Mouse (Mus musculus) thymus, adult 2 months (tissue): ENCODE data around the gene Manba. TPM values are rescaled to one million over a fixed set of nuclear protein-coding genes. Genes with fewer than 3 reads are reported as not detected.
A peak's percentile ranks its signal among the peaks of the same experiment; 100 is the strongest.
"Not testable (repeated sequence)": the region's sequence is repeated elsewhere in the genome, so short reads cannot be mapped to it uniquely, and the experiment has no call there.

Source experiments
- DNase-seq: peaks from one replicate; pipeline ENCODE4 v3.0.0; 2021
- H3K27ac ChIP-seq: fragments of 200-500 bp; 2 replicates; pipeline ENCODE4 v1.5.1; 2012; ENCODE audit warnings: low read length, control low read depth; ENCODE audit not compliant: control insufficient read depth, insufficient read depth
- H3K27me3 ChIP-seq: fragments of 200-500 bp; 2 replicates; pipeline ENCODE4 v1.6.1; 2012; ENCODE audit warnings: mild to moderate bottlenecking, low read length, moderate library complexity, mixed read lengths; ENCODE audit not compliant: control insufficient read depth, insufficient read depth
- H3K36me3 ChIP-seq: fragments of 200-500 bp; 2 replicates; pipeline ENCODE4 v1.6.1; 2012; ENCODE audit warnings: mild to moderate bottlenecking, low read length, moderate library complexity; ENCODE audit not compliant: control insufficient read depth, insufficient read depth
- H3K4me1 ChIP-seq: fragments of 200-500 bp; replicated peaks from 2 replicates; pipeline ENCODE4 v1.6.1; 2012; ENCODE audit warnings: low read length; ENCODE audit not compliant: control insufficient read depth, insufficient read depth
- H3K4me3 ChIP-seq: fragments of 200-500 bp; 2 replicates; pipeline ENCODE4 v1.5.1; 2012; ENCODE audit warnings: mild to moderate bottlenecking, low read length, control low read depth, moderate library complexity; ENCODE audit not compliant: control insufficient read depth, insufficient read depth
- CTCF ChIP-seq: fragments of 200-500 bp; IDR thresholded peaks from 2 replicates; pipeline ENCODE4 v1.5.1; 2012; ENCODE audit warnings: mild to moderate bottlenecking, control low read depth, low read length, moderate library complexity, borderline replicate concordance; ENCODE audit not compliant: control insufficient read depth, poor library complexity, insufficient read depth; ENCODE audit errors: extremely low read depth
- POLR2A ChIP-seq: fragments of 200-500 bp; IDR thresholded peaks from 2 replicates; pipeline ENCODE4 v1.6.1; 2012; ENCODE audit warnings: mild to moderate bottlenecking, low read length, control low read depth, moderate library complexity; ENCODE audit not compliant: control insufficient read depth, poor library complexity, insufficient read depth; ENCODE audit errors: extremely low read depth
- WGBS: fragments of 180-500 bp; shearing (Covaris S2); methylation state at CpG from one replicate; pipeline ENCODE4 v1.1.7; 2018; 5-methylcytosine and 5-hydroxymethylcytosine counted together
- polyA plus RNA-seq: library from polyadenylated mRNA; depleted of rRNA; stranded (reverse); fragments of >200 nt; gene quantifications from 2 replicates; pipeline ENCODE4 v1.2.3, GENCODE M21; 2012

Gene Manba
- polyA plus RNA-seq, 1 experiment, result 7.2 TPM

DNA sequence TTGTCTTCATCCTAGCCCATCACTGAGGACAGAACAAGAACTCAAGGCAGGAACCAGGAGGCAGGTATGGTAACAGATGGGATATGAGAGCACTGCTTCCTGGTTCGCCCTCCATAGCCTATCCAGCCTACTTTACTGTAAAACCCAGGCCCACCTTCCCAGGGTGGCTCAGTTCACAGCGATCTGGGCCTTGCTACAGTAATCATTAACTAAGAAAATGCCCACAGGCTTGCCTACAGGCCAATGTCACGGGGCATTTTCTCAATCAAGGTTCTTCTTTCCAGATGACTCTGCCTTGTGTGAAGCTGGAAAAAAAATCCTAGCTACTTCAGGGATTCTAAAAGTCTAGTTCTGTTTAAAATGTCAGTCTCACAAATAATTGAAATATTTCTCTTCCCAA is 3.8 kb upstream of the Manba start:
- DNase-seq, result no peak
- H3K27ac ChIP-seq, result no peak overlapping the region
- TF ChIP-seq POLR2A, result no peak
- TF ChIP-seq CTCF, result no peak
- peaks cover 5% of the 10 kb centered on the region for H3K4me1 ChIP-seq
- no peaks in the 10 kb centered on the region for H3K36me3 ChIP-seq
- 94% methylated on average over 3 of the region's 3 CpGs for WGBS
- H3K27me3 ChIP-seq, result no peaks in the 10 kb centered on the region
- H3K4me3 ChIP-seq, result no peak overlapping the region

DNA sequence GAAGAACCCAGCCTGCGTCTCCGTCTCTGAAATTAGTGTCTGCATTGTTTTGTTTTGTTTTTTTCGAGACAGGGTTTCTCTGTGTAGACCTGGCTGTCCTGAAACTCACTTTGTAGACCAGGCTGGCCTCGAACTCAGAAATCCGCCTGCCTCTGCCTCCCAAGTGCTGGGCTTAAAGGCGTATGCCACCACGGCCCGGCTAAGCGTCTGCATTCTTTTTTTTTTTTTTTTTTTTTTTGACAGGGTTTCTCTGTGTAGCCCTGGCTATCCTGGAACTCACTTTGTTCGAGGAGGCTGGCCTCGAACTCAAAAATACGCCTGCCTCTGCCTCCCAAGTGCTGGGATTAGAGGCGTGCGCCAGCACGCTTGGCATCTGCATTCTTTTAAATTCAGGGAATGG is 761 bp upstream of the Manba start:
- H3K4me1 ChIP-seq, DNase-seq, H3K36me3 ChIP-seq, H3K27me3 ChIP-seq, H3K4me3 ChIP-seq, H3K27ac ChIP-seq: not testable (repeated sequence)
- 94% methylated on average over 15 of the region's 15 CpGs for WGBS

DNA sequence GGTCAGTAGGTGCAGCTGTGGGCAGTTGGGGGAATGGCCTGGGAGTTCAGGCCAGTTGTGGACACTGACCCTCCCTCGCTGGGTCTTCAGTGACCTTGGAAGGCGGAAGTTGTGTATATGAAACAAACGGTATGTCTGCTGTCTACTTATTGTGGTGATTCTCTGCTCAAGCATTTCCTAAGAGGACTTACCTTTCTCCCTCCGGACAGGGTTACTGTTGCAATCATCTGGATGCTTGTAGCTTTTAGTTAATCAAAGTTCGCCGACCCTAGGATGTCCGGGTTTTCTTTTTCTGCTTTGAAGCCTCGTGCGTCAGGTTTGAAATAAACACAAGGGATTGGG is 460 bp downstream of the Manba start:
- DNase-seq, result no peak
- Histone ChIP-seq H3K27me3 (no peaks in the 10 kb centered on the region), H3K27ac (no peak overlapping the region), H3K36me3 (no peaks in the 10 kb centered on the region), H3K4me3 (peak overlapping the region; percentile 99), H3K4me1 (peaks cover 5% of the 10 kb centered on the region)
- TF ChIP-seq CTCF, result no peak
- TF ChIP-seq POLR2A, result no peak
- WGBS, result 1% methylated on average over 9 of the region's 9 CpGs

DNA sequence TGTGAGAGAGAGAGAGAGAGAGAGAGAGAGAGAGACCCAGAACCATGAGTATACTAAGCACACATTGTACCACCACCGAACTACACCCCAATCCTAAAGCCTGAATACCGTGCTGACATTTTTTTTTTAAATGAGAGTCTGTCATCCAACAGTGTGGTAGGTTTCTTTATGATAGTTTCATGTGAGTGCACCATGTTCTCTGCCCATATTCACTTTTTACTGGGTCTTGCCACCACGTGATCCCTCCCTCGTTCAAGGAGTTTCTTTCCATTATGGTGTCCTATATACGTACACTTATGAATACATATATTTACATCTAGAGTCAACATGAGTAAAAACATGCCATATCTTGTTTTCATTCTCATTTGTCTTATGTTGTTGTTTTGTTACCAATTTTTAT is 940 bp downstream of the Manba start:
- H3K27ac ChIP-seq, result no peak overlapping the region

DNA sequence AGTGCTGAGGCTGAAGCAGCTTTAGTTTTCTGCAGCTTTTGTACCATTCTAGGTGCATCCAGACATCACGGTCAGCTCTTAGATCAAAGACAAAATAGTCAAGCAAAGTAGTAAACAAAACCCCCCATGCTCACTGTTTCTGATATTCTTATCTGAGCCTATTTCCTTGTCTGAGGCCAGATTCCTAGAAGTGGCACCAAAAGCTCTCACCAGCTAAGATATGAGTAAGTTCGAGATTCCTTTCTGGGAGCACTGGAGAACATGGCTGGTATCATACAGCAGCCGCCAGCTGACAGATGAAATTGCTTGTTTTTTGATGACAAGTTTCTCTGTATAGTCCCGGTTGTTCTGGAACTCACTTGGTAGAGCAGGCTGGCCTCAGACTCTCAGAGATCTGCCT is 2.4 kb downstream of the Manba start:
- Histone ChIP-seq H3K4me1 (peaks cover 5% of the 10 kb centered on the region), H3K27ac (no peak overlapping the region), H3K36me3 (no peaks in the 10 kb centered on the region), H3K27me3 (no peaks in the 10 kb centered on the region), H3K4me3 (no peak overlapping the region)
- TF ChIP-seq CTCF (no peak), POLR2A (no peak)
- WGBS, result 96% methylated on average over 4 of the region's 4 CpGs
- DNase-seq, result no peak

More for the DNA sequence above, 940 bp downstream of the Manba start:
- Histone ChIP-seq H3K4me1 (peaks cover 5% of the 10 kb centered on the region), H3K36me3 (no peaks in the 10 kb centered on the region), H3K4me3 (peak overlapping the region; percentile 99; the same call in 1 of the 2 replicates), H3K27me3 (no peaks in the 10 kb centered on the region)
- no peak for TF ChIP-seq POLR2A
- no peak for TF ChIP-seq CTCF
- DNase-seq, result no peak
- WGBS, result 40% methylated on average over 5 of the region's 5 CpGs

DNA sequence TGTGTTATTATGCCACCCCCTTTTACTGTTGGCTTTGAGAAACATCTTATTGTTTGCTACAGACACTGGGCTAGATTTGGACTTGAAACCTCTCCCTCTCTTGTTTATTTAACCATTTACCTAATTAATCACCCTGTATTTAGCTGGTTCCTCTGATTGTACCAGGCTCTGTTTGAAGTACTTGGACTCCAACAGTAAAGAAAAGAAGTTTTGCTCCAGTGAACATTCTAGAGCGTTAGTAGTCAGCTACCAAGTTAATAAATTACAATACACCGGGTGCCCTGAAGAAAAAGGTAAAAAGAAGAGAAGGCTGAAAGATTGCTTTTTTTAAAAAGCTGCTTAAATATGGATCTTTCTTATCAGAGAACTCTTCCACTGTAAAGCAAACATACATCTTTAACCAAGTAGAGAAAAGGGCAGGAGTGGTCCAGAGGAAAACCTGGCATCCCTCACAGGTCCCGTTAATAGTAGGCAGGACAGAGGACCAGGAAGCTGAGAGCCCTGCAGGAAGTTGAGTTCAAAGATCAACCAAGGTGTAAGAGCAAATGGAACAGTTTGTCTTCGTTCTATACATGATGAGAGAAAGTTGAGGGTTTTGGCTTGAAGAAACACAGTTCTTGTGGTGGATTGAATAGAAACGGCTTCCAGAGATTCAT is 4.6 kb downstream of the Manba start:
- no peak for DNase-seq
- WGBS, result 95% methylated on average over 5 of the region's 5 CpGs

DNA sequence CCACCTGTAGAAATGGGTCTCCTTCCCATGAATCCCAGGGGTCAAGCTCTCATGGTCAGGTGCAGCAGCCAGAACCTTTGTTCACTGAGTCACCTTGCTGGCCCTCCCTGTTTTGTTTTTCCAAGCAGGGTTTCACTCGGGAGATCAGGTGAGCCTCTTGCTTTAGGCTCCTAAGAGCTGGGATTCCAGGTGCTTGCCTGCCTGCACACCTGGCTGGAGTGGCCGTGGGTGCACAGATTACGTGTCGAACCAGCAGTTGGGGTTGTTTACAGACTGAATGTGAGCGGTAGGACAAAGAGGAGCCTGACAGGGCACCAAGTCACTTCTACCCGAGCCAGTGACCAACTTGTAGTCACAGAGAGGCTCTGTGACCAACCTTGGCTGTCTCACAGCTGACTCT is 5.7 kb downstream of the Manba start:
- TF ChIP-seq CTCF (no peak), POLR2A (no peak)
- H3K36me3 ChIP-seq, result no peaks in the 10 kb centered on the region
- no peak for DNase-seq
- no peaks in the 10 kb centered on the region; the same call in 1 of the 2 replicates for H3K4me1 ChIP-seq
- no peak overlapping the region for H3K27ac ChIP-seq
- no peaks in the 10 kb centered on the region for H3K27me3 ChIP-seq
- no peak overlapping the region for H3K4me3 ChIP-seq
- WGBS, result 95% methylated on average over 6 of the region's 6 CpGs

More for the DNA sequence above, 4.6 kb downstream of the Manba start:
- TF ChIP-seq POLR2A (no peak), CTCF (no peak)
- no peaks in the 10 kb centered on the region for H3K27me3 ChIP-seq
- no peak overlapping the region for H3K4me3 ChIP-seq
- H3K4me1 ChIP-seq, result peaks cover 3% of the 10 kb centered on the region
- H3K27ac ChIP-seq, result no peak overlapping the region
- no peaks in the 10 kb centered on the region for H3K36me3 ChIP-seq

DNA sequence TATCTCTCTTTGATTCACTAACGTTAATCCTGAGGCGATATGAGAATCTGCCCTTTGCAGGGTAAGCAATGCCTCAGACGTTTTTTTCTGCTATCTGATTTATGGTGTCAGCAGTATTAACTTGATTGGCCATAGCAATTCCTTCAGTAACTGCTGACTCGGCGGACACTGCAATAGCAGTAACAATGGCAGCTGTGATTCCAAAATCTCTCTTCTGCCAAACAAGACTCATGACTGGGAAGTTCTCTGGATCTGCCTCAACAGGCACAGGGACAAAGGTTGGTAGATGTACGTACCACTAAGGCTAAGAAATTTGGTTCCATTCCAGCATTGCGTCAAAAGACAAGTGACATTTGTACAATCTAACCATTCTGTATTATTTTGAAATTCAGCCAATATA is 7.9 kb downstream of the Manba start:
- H3K4me3 ChIP-seq, DNase-seq, H3K27ac ChIP-seq, H3K36me3 ChIP-seq, H3K4me1 ChIP-seq, H3K27me3 ChIP-seq: not testable (repeated sequence)
- WGBS, result 95% methylated on average over 7 of the region's 7 CpGs

DNA sequence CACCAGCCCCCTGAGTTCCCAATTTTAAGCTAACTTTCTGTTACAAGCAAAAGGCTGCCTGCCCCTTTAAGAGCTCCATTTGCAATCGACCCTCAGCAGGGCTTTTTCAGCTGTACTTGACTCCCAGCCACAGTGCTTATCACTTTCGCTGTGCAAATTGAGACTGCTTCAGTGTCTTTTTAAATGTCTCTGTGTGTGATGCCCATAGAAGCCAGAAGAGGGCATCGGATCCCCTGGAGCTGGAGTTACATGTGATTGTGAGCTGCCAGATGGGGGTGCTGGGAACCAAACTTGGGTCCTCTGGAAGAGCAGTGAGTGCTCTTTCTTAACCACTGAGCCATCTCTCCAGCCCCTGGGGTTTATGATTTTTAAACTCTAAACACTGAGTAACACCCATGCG is 12.5 kb downstream of the Manba start:
- H3K4me1 ChIP-seq, H3K4me3 ChIP-seq, DNase-seq, H3K27me3 ChIP-seq, H3K36me3 ChIP-seq, H3K27ac ChIP-seq: not testable (repeated sequence)
- WGBS, result 81% methylated on average over 4 of the region's 4 CpGs
